Mouse (Mus musculus) MN1 (cell line): ENCODE measurements at regions not wholly inside any gene's neighbourhood (a gene's known extent, or its start where the extent isn't known, plus 50 kb on each side); places are given as distances from the start of the nearest gene placed in this dataset.

Experiments used
- DNase-seq: peaks from one replicate; pipeline ENCODE4 v3.0.0-alpha.2; 2016; ENCODE audit warnings: low spot score

DNA sequence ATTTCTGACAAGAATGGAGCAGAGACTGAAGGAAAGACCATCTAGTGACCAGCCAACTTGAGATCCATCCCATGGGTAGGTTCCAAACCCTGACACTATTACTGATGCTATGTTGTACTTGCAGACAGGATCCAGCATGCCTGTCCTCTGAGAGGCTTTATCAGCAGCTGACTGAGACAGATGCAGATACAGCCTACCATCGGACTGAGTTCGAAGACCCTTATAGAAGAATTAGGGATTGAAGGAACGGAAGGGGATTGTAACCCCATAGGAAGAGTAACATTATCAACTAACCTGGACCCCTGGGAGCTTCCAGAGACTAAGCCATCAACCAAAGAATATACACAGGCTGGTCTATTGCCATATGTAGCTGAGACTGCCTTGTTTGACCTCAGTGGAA lies 183.1 kb upstream of the Adcy2 start:
- DNase-seq: no peak

DNA sequence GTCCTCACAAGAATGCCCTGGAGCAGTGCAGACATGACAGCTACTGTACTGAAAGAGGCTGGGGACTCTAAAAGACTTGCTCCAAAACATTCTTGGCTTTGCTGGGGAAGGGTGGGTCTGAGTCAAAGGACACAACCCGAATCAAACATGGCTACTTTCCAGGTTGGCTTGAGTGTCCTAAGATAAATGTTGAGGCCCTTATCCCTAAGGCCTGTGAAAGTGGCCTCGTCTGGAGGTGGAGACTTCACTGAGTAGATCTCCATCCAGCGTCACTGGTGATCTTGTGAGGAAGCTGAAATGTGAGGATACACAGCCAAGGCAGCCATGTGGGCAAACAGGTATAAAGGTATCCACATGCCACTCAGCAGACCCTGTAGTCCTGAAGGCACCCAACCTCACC lies 191.3 kb upstream of the Adcy2 start:
- no peak for DNase-seq

DNA sequence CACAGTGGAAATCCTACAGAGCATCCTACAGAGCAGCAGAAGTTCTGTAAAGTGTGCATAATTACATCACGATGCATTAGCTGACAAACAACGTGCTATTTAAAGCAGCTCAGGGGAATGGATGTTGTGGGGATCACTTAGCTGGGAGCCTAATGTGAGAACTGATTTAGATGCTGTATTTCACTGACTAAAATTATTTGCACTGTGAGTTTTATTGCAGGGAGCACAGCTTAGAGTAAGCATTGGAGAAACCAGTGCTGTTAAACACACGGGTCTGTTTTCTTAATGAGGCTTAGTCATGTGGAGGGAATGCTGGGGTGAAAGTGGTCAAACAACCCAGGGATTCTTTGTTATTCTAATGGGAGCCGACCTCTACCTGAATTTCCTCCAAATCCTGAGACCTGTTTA lies 197.1 kb upstream of the Adcy2 start:
- no peak for DNase-seq

DNA sequence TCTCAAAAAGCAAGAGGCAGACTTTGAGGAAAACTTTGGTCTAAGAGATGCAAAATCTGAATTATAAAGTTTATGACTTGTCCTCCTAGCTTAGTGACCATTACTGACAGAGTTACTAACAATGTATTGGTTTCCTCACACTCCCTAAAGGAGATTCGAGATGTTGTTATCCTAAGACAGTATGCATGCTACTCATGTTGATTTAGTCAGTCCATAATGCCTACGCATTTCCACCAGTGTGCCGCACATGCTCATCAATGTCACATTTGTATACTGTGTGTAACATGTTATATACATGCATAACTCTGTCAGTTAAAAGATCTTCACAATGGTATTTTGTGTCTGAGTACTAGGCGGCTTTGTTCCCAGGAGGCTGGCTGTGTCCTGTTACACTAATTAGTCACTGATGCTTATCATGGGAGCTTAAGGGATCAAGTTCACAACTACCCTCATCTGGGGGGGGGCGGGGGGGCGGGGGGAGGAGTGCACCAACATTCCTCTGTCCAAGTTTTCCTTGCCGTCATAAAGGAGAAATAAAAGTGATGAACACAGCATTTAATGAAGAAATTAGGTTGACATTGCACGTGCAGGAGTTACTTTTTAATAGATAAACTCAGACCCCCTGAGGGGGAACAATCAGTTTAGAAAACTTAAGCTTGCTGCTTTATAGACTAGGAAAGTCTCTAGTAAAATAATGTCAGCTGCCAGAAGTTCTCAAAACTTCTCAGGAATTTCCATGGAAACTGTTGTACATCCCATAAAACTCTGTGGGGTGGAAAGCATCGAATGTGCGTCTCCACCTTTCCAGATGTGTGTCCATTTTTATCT lies 208.6 kb upstream of the Adcy2 start:
- DNase-seq: no peak

DNA sequence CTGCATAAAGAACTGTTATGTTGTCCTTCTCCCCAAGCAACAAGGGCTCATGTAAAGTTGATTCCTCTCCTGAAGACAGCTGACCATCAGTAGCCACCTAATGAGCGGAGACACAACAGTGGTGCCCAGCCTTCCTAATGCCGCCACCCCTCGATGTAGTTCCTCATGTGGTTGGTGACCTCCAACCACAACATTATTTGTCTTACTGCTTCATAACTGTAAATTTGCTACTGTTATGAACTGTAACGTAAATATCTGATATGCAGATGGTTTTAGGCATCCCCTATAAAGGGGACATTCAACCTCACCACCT lies 209.2 kb upstream of the Adcy2 start:
- no peak for DNase-seq

DNA sequence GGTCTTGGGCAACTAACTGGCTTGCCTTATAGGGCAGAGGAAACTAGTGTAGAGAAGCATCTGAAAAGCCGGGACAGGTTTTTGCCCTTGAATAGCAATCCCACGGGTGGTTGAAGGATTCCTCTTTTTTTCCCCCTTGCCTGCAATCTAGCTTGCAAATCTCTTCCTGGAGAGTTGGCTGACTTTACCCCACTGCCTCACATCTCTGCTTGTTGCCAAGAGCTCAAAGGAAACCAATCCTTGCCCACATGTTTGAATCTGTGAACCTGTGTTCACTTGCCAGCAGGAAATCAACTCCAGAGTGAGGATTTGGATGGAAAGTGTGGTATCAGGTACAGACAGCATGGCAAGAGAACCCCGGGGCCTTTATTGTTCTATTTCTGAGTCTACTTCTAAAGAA lies 217.2 kb upstream of the Adcy2 start:
- DNase-seq: no peak

DNA sequence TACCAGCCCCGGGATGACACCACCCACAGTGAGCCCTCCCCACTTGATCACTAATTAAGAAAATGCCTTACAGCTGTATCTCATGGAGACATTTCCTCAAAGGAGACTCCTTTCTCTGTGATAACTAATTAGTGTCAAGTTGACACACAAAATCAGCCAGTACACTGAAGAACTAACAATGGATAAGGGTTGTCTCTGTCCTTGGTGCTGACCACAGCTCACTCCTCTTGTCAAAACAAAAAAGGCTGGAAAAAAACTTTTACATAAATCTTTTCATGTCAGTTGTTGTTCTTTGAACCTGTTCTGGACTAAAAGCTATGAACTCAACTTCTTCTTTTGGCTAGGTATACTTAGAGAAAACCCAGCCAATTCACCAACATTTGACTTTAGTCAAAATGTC lies 221.1 kb upstream of the Adcy2 start:
- DNase-seq: no peak

DNA sequence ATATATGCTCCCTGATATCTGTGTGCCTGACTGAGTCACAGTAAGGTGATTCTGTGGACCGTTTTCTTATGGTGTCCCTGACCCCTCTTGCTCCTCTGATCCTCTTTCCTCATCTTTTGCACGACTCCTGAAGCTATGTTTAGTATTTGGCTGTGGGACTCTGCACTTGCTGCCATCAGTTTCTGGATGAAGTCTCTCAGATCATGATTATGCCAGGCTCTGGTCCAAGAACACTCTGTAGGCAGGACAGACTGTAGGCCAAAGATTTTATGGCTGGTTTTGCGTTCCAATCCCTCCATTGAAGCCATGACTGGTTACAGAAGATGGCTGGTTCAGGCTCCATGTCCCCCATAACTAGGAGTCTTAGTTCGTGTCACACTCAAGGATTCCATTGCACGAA lies 227.2 kb upstream of the Adcy2 start:
- DNase-seq: no peak

DNA sequence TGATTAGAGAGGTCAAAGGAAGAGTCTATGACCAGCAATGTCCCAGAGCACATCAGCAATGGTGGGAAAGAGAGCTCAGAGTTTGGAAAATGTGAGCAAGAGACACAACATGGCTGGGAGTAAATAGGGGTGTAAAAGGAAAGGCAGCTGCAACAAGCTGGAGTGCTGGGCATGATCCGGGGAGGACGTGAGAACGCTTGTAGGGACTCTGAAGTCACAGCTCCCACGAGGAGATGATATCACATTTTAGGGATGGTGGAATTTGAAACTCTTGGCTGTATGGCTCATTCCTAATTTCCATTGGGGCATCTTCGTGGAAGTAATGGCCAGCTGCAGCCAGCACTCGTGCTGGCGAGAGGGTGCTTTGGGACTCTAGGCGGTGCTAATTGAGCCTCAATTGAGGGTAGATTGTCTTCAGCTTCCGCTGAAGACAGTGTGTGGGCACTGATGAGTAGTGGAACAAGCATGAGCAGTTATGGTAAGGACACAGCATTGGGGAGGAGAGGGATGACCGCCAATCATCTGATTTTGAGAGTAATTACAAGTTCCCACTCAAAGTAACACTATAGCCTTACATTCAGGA lies 231.1 kb upstream of the Adcy2 start:
- DNase-seq: no peak

DNA sequence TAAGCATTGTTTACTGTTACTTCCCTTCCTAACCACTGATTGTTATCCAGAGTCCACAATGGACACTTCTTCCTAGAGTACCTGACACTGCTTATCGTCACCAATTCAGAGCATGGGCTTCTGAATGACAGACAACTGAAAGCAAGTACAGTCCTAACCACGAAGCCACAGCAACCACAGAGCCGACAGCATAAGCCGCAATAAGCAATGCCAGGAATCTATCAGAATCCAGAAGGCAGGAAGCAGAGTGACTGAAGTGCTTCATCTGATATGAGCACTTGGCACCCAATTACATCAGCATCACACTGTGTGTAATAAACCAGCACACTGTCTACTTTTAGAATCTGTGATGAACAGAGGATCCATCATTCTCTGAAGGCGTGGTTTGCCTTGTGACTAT lies 237.0 kb upstream of the Adcy2 start:
- DNase-seq: peak; percentile 64

DNA sequence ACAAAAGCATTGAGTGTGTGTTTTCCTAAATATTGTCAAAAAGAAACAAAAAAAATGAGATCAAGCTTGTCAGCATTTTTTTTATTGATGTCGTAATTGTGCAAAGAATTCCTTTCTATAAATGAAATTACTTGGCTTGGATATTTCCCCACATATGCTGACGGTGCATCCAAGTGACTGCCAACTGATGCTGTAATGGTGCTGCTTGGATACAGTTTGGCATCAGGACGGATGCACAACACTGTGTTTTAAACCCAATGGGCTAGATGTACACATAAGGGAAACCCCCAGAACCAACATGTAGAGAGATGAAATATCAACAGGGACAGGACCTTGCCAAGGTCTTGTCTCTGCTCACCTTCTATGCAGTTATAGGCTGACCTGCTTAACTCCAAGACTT lies 238.6 kb upstream of the Adcy2 start:
- DNase-seq: no peak

DNA sequence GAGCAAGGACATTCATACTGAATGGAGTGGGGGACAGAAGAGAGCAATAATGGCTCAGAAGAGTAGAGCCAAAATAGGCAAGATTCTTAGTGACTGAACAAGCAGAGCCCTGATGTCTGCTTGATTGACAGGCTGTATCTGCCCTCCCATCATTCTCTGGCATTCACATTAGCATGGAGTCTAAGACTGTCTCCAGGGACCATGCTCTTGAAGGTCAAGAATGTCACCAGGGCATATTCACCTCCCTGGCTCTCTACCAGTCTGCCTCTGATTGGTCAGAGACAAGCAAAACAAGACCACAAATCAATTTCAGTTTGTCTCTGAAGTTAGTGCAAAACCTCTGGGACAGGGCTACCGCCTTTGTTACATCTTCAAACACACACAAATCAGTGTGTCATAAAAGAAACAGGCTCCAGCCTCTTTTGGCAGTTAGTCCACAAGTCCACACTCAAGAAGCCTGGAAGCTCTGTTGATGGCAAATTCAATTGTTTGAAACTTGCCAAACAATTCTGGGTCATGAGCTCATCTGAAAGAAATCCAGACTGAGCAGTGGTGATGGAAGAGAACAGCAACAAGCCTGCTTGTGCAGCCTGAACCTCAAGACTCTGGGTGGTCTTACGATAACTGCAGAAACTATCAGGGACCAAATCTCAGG lies 240.0 kb upstream of the Adcy2 start:
- peak; percentile 31 for DNase-seq

DNA sequence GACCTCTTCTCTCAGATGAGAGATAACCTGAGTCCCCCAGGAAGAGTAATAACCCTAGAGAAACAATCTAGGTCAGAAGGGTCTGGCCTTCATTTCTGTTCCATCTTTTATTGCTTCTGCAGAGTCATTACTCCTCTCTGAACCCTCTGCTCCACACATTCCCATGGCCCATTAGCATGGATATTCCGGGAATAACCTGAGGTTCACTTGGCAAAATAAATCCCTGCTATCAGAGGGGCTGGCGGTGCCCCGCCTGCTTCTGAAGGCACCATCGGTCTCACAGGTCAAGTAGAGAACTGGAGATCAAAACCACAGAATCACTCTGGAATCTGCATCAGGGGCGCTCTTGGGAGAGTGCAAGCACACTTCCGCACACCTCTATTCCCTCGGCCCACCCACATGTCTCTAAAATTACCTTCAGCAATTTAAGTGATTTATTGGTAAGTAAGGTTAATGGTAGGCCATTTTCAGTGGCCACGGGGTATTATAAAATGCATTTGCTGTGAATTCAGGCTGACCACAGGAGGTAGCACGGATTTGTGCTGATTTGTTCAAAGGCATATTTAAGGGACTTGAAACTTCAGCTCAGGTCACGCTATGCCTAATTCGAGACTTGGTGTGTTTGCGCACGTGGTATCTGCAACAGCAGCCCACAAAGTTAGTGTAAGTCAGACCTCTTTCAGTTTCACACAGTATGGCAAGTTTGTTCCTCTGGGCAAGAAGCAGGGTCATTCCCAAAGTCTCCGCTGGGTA lies 243.4 kb upstream of the Adcy2 start:
- no peak for DNase-seq

DNA sequence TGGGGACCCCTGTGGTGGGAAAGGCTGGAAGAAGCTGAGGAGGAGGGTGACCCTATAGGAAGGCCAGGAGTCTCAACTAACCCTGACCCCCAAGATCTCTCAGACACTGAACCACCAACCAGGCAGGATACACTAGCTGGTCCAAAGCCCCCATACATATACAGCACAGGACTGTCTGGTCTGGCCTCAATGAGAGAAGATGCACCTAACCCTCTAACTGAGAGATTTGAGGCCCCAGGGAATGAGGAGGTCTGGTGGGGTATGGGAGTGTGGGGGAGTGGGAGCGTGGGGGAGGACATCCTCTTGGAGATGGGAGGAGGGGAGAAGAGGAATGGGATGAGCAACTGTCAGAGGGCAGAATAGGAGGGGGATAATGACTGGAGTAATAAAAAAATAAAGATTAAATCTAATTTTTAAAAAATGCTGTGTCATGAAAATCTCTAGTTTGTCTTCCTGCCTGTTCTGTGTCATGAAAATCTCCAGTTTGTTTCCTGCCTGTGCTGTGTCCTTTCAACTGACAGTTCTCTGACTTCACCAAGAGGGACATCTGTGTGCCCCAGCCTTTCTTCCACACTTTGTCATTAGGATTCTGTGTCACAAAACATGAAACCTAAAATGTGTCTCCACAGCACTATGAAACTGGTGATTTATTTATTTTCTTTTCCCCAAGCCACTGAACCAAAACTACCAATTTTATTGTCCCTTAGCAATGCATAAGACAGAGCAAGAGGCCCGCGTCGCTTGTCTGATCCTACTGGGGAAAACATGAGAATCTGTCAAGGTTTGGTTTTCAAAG lies 251.2 kb upstream of the Adcy2 start:
- DNase-seq: no peak

DNA sequence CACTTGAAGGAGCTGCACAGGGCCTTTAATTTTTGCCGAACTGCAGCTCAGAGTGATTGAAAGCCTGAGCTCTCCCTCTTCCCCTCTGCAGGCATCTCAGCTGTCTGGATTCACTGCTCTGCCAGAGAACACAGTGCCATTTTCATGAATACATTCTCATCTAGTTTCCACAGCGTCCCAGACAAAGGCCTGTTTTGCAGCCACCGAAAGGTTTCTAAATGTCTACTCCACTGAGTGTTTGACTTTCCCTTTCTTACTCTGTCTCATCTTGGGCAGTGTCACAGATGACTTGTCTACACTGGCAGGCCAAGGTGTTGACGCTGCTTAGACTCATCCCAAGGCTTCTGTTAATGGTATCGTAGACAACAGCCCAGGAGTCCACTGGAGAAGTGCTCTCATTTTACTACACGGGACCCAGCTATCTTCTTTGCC lies 251.8 kb upstream of the Adcy2 start:
- no peak for DNase-seq

DNA sequence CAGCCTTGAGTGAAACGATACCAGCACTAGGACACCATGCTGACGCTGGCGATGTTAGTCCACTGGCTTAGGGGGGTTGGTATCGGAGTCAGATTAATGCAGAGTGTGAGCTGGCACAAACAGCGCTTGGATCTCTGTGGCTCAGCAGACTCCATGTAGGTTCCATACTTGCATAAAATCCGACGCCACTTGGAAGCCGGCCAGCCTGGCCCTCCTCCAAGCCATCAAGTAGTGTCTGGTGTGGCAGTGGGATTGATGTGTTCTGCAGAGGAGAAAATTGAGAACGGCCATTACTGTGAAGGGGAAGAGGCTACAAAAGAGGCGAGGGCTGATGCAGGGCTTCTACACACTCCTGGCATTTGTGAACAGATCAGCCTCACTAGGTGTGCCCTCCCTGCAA lies 253.0 kb upstream of the Adcy2 start:
- DNase-seq: peak; percentile 51

DNA sequence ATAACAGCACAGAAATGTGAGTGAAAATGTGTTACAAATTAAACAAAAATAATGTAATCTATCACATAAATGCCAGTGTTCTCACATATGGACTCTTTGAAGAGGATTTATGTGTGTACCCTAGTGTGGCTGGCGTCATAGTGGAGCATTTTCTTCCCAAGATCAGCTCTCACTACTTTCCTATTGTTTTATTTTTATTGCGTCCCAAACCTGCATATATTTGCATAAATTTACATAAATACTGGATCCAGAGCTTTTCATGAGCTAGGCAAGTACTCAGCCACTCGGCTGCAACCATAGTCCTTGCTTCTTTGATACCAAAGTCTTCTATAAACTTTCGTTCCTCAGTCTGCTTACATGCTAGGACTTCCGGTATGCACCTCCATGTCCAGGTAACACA lies 261.1 kb upstream of the Adcy2 start:
- no peak for DNase-seq

DNA sequence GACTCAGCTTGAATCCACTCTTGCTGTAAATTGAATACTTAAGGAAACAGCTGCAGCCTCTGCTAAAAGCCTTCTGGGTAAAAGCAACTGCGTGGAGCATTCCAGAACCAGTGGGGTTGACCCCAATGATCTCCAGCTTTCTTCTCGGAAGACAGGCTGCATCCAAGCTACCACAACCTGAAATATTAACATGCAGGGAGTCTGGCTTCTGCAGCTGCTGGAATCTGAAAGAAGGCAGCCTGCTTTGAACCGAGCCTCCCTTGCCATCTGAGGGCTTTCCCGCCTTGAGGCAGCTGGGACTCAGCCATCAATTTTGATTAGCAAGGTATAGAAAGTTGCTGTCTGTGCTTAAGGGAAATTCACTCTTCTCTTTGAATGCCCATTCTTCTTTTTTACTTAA lies 261.6 kb upstream of the Adcy2 start:
- no peak for DNase-seq

DNA sequence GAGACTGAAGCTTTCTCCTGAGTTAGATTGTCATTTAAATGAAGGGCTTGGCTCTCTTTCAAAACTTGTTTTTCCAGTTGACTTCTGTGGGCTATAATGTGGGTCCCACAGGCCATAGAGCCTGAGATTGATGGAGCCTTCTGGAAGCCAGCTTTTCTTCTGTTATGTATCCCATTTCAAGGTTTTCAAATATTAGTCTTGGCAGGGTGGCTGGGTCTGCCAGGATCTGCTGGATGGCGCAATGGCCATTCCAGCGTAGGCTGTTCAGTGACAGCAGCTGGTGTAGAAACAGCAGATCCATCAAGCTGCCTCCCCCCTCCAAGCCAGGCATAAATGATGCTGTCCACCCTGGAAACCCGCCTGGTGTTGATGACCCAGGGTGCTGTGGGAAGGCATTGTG lies 264.4 kb upstream of the Adcy2 start:
- no peak for DNase-seq

DNA sequence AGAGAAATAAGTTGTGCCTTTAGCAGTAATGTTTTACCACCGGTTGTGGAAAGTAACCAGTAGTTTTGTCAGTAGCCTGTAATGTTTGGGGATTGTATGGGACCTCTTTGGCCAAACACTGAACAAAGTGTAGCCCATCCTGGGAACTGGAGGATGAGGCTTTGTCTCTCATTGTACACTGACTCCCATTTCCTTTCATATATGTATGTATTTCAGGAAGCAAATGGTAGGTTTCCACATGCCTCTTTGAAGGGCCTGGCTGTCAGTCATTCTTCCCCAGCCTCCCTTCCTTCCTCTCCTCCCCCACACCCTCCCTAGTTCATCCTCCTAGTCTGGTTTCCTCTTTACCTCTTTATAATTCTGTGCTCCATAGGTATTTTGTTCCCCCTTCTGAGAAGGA lies 266.7 kb upstream of the Adcy2 start:
- no peak for DNase-seq

DNA sequence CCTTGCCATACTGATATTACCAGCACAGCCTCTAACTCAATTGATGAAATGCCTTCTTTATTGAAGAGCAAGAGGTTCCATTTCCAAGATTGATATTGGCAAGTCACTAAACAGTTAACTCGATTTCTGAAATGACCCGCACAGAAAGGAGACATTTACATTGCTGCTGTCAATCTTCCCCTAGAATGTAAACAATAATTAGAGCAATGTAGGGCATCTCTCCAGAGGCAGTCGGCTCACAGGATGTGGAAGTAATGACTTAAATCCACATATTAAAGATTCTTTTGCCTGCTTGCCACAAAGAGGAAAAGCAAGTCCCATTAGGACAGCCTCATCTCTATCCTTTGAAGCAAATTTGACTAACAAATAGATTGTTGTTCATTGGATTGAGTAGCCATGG lies 261.0 kb upstream of the Nsun2 start:
- no peak for DNase-seq

DNA sequence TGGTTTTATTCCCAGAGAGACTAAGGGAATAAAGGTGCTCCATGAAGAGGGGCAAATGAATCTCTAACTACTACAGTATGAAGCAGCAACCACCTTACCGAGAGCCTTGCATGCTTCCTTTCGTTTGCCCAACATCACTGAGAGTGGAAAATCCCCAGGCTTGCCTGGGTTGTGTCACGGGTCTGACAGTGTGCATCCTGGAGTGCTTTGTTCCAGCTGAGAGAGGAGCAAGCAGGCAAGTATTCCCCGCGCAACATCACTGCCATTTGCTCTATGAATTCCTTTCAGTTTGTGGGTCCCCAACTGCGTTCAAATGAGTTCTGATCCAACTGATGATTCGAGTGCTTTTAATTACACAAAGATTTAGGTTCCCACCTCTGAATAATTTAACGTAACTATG lies 253.9 kb upstream of the Nsun2 start:
- peak; percentile 27 for DNase-seq
